Mouse (Mus musculus): ENCODE results near the gene Cutc. TPM values are rescaled to one million over a fixed set of nuclear protein-coding genes. Genes with fewer than 3 reads are reported as not detected.

The Cutc gene
- polyA plus RNA-seq, 1 experiment from 2014 or later: 13.1 TPM

- Histone ChIP-seq H3K36me3 (no peaks in the 10 kb centered on the region), H3K4me1 (no peaks in the 10 kb centered on the region), H3K4me3 (no peak overlapping the region), H3K27me3 (ENCODE audit: low read depth, poor library complexity, severe bottlenecking) (no peaks in the 10 kb centered on the region), H3K9me3 (replicated peaks) (no peaks in the 10 kb centered on the region), H3K27ac (no peak overlapping the region)
- DNase-seq (ENCODE audit: low spot score): no peak
These were observed 8.9 kb downstream of the Cutc start for GRCm38 (mm10) chr19:43761543-43762256.

GRCm38 (mm10) chr19:43762410-43762809 lies 9.6 kb downstream of the Cutc start:
- no peaks in the 10 kb centered on the region for H3K27me3 ChIP-seq (ENCODE audit: low read depth, poor library complexity, severe bottlenecking)
- H3K27ac ChIP-seq: no peak overlapping the region
- no peak overlapping the region for H3K4me3 ChIP-seq
- 76% methylated on average over 2 of the region's 2 CpGs for WGBS
- DNase-seq (ENCODE audit: low spot score): no peak
- no peaks in the 10 kb centered on the region for H3K36me3 ChIP-seq
- H3K4me1 ChIP-seq: no peaks in the 10 kb centered on the region
- H3K9me3 ChIP-seq (replicated peaks): no peaks in the 10 kb centered on the region

GRCm38 (mm10) chr19:43766451-43766850 lies 13.7 kb downstream of the Cutc start:
- Histone ChIP-seq H3K27me3 (ENCODE audit: low read depth, poor library complexity, severe bottlenecking) (no peaks in the 10 kb centered on the region), H3K4me1 (no peaks in the 10 kb centered on the region), H3K27ac (no peak overlapping the region), H3K36me3 (no peaks in the 10 kb centered on the region), H3K9me3 (replicated peaks) (no peaks in the 10 kb centered on the region), H3K4me3 (no peak overlapping the region)
- no peak for DNase-seq (ENCODE audit: low spot score)
- 91% methylated on average over 5 of the region's 5 CpGs for WGBS

GRCm38 (mm10) chr19:43767549-43768322 lies 14.9 kb downstream of the Cutc start:
- 82% methylated on average over 9 of the region's 9 CpGs for WGBS
- Histone ChIP-seq H3K4me1 (no peaks in the 10 kb centered on the region), H3K27ac (no peak overlapping the region), H3K9me3 (replicated peaks) (no peaks in the 10 kb centered on the region), H3K4me3 (no peak overlapping the region), H3K36me3 (no peaks in the 10 kb centered on the region), H3K27me3 (ENCODE audit: low read depth, poor library complexity, severe bottlenecking) (no peaks in the 10 kb centered on the region)
- DNase-seq (ENCODE audit: low spot score): no peak

- H3K27me3 ChIP-seq (ENCODE audit: low read depth, poor library complexity, severe bottlenecking): no peaks in the 10 kb centered on the region
- H3K9me3 ChIP-seq (replicated peaks): no peaks in the 10 kb centered on the region
- 84% methylated on average over 5 of the region's 5 CpGs for WGBS
- H3K4me1 ChIP-seq: no peaks in the 10 kb centered on the region
- DNase-seq (ENCODE audit: low spot score): no peak
- H3K27ac ChIP-seq: no peak overlapping the region
- no peaks in the 10 kb centered on the region for H3K36me3 ChIP-seq
- H3K4me3 ChIP-seq: no peak overlapping the region
These were observed 16.7 kb downstream of the Cutc start for GRCm38 (mm10) chr19:43769366-43769960.

GRCm38 (mm10) chr19:43770584-43770983 lies 17.8 kb downstream of the Cutc start:
- no peaks in the 10 kb centered on the region for H3K9me3 ChIP-seq (replicated peaks)
- 94% methylated on average over 4 of the region's 4 CpGs for WGBS

GRCm38 (mm10) chr19:43771499-43771969 lies 18.7 kb downstream of the Cutc start:
- Histone ChIP-seq H3K27me3 (ENCODE audit: low read depth, poor library complexity, severe bottlenecking) (no peaks in the 10 kb centered on the region), H3K36me3 (no peaks in the 10 kb centered on the region), H3K4me3 (no peak overlapping the region), H3K4me1 (no peaks in the 10 kb centered on the region), H3K27ac (no peak overlapping the region), H3K9me3 (replicated peaks) (no peaks in the 10 kb centered on the region)
- 92% methylated on average over 5 of the region's 5 CpGs for WGBS
- no peak for DNase-seq (ENCODE audit: low spot score)

More at GRCm38 (mm10) chr19:43770584-43770983, 17.8 kb downstream of the Cutc start:
- Histone ChIP-seq H3K4me1 (no peaks in the 10 kb centered on the region), H3K4me3 (no peak overlapping the region), H3K36me3 (no peaks in the 10 kb centered on the region), H3K27me3 (ENCODE audit: low read depth, poor library complexity, severe bottlenecking) (no peaks in the 10 kb centered on the region), H3K27ac (no peak overlapping the region)
- no peak for DNase-seq (ENCODE audit: low spot score)

GRCm38 (mm10) chr19:43772311-43772710 lies 19.5 kb downstream of the Cutc start:
- DNase-seq (ENCODE audit: low spot score): no peak
- H3K27ac ChIP-seq: no peak overlapping the region
- no peak overlapping the region for H3K4me3 ChIP-seq
- WGBS: 82% methylated on average over 6 of the region's 6 CpGs
- H3K36me3 ChIP-seq: no peaks in the 10 kb centered on the region
- no peaks in the 10 kb centered on the region for H3K4me1 ChIP-seq
- H3K27me3 ChIP-seq (ENCODE audit: low read depth, poor library complexity, severe bottlenecking): no peaks in the 10 kb centered on the region
- H3K9me3 ChIP-seq (replicated peaks): no peaks in the 10 kb centered on the region

GRCm38 (mm10) chr19:43775433-43775832 lies 22.6 kb downstream of the Cutc start:
- Histone ChIP-seq H3K27ac (no peak overlapping the region), H3K9me3 (replicated peaks) (no peaks in the 10 kb centered on the region), H3K27me3 (ENCODE audit: low read depth, poor library complexity, severe bottlenecking) (no peaks in the 10 kb centered on the region), H3K4me1 (no peaks in the 10 kb centered on the region), H3K36me3 (no peaks in the 10 kb centered on the region), H3K4me3 (no peak overlapping the region)
- 82% methylated on average over 10 of the region's 10 CpGs for WGBS
- DNase-seq (ENCODE audit: low spot score): no peak

- Histone ChIP-seq H3K9me3 (replicated peaks) (no peaks in the 10 kb centered on the region), H3K4me3 (no peak overlapping the region), H3K36me3 (no peaks in the 10 kb centered on the region), H3K27ac (no peak overlapping the region), H3K27me3 (ENCODE audit: low read depth, poor library complexity, severe bottlenecking) (no peaks in the 10 kb centered on the region), H3K4me1 (no peaks in the 10 kb centered on the region)
- no peak for DNase-seq (ENCODE audit: low spot score)
- WGBS: 87% methylated on average over 4 of the region's 4 CpGs
These were observed 23.8 kb downstream of the Cutc start for GRCm38 (mm10) chr19:43776561-43776960.

- Histone ChIP-seq H3K36me3 (no peaks in the 10 kb centered on the region), H3K27ac (no peak overlapping the region), H3K4me3 (no peak overlapping the region), H3K4me1 (no peaks in the 10 kb centered on the region), H3K9me3 (replicated peaks) (no peaks in the 10 kb centered on the region), H3K27me3 (ENCODE audit: low read depth, poor library complexity, severe bottlenecking) (no peaks in the 10 kb centered on the region)
- 82% methylated on average over 2 of the region's 2 CpGs for WGBS
- DNase-seq (ENCODE audit: low spot score): no peak
These were observed 24.5 kb downstream of the Cutc start for GRCm38 (mm10) chr19:43777308-43777707.

- H3K36me3 ChIP-seq: no peaks in the 10 kb centered on the region
- DNase-seq (ENCODE audit: low spot score): no peak
- H3K4me1 ChIP-seq: no peaks in the 10 kb centered on the region
- H3K27ac ChIP-seq: no peak overlapping the region
- H3K27me3 ChIP-seq (ENCODE audit: low read depth, poor library complexity, severe bottlenecking): no peaks in the 10 kb centered on the region
- no peaks in the 10 kb centered on the region for H3K9me3 ChIP-seq (replicated peaks)
- H3K4me3 ChIP-seq: no peak overlapping the region
- WGBS: 90% methylated on average over 5 of the region's 5 CpGs
These were observed 27.6 kb downstream of the Cutc start for GRCm38 (mm10) chr19:43780391-43780790.

- no peaks in the 10 kb centered on the region for H3K36me3 ChIP-seq
- H3K4me1 ChIP-seq: no peaks in the 10 kb centered on the region
- no peak for DNase-seq (ENCODE audit: low spot score)
- H3K9me3 ChIP-seq (replicated peaks): no peaks in the 10 kb centered on the region
- H3K27me3 ChIP-seq (ENCODE audit: low read depth, poor library complexity, severe bottlenecking): no peaks in the 10 kb centered on the region
- H3K27ac ChIP-seq: no peak within 1 kb of the TSS
- WGBS: 86% methylated on average over 3 of the region's 3 CpGs
- H3K4me3 ChIP-seq: no peak within 1 kb of the TSS
These were observed 29.2 kb downstream of the Cutc start, which contains the start of gene Abcc2 for GRCm38 (mm10) chr19:43781980-43782379. TSS of gene Abcc2 (plus strand) at chr19:43782192.

Data from limb, embryonic 10.5 days (tissue).